Mouse (Mus musculus) embryo, embryonic 10.5 days (tissue): ENCODE measurements at regions not wholly inside any gene's neighbourhood (a gene's known extent, or its start where the extent isn't known, plus 50 kb on each side); places are given as distances from the start of the nearest gene placed in this dataset.

ENCODE experiments used
- DNase-seq: peaks from one replicate; pipeline ENCODE4 v3.0.0-alpha.2; 2015; ENCODE audit warnings: low spot score

DNA sequence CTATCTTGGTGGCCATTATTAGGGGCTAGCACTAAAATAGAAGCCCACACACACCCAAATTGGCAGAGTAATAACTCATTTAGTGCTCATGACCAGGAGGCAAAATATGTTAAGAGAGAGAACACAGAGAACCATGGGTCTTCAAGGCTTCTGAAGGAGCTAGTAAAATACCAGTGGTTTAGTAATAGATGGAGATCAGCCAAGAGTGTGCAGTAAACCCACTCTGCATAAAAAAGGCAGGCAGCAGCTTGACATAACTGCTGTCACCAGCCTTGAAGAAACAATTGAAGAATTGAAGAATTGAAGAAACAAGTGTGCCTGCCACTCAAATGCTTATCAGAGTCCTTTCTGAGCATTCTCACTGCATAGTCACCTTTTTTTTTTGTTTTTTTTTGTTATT is 227.9 kb downstream of the Csl start:
- no peak for DNase-seq

DNA sequence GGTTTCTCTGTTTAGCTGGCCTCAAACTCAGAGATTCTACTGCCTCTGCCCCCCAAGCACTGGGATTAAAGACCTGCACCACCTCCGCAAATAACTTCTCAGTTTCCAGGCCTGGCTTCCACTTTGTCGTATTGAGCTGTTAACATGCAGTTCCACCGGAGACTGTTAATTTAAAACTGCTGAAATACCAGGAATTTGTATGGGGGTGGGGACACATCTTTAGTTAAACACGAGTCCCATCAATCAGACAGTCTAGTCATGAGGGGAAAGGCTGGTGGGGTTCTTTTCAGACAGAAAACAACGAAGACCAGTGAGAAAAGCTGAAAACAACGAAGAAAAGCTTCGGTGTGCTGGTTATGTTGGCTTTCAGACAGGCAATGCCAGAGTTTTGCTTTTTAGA is 227.5 kb downstream of the Csl start:
- DNase-seq, result peak; percentile 64

DNA sequence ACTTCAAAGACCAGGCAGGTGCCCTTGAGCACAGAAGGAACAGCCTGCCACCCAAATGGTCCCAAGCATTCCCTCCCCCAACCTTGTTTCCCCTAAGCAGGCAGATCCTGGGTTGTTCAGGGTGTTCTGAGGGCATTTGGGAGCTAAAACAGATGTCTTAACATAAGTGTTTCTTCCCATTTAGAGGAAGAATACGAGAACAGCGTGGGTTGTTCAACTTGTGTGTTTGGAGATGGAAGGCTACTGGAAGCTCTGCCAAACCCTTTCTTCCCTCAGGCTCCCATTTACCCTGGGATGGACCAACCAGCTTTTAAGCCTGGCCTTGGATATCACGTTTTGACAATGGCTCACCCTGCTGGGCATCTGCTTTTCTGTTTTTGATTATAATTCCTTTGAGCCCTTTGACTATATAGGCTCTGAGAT is 226.8 kb downstream of the Csl start:
- peak; percentile 51 for DNase-seq

DNA sequence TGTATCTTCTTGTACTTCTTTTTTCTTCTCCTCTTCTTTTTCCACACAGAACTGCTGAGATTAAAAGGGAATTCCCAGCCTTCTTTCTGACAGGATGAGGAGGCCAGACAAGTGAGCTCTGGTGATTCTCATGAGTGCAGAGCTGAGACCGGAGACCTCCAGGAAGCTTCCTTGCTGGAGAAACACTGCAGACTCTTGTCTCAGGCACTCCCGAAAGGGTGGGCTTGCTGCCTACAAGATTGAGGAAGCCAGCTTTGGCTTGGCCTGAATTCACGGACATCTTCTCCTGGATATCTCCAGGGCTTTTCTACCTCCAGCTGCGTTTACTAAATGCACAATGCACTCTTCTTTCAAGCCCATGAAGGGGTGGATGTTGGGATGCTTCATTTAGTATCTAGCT is 226.0 kb downstream of the Csl start:
- no peak for DNase-seq

DNA sequence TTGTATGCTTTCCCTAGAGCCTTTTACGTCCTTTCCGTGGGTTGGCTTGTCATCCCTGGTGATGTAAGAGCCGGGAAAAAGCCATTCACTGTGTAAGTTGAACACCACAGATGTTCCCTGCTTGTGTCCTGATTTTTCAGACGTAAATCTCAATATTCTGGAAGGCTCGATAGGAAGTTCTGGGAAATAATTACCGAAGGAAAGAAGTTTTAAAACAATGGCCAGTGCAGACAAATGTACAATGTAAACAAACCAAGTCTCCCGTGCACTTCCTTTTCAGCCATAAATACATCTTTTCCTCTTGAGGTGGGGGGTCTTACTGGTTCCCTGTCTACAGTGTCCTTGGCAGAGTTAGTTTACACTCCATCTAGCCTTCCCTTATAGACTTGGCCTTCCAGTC is 225.2 kb downstream of the Csl start:
- DNase-seq, result no peak

DNA sequence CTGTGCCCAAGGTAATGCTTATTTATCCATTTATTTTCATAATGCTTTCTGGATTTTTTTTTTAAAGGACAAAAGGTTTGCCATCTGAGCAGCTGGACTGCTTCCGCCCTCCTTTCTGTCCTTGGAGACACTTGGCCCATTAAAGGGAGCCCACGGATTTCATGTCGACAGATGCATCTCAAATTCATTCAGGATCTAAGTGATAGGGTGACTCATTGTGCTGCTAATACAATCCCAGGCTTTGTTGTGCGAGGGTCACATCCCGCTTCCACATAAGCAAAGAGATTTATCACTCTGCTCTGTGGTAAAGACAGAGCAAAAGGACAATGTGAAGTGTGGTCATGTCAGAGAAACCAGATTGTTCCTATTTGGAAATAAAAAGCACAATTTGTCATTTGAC is 220.8 kb downstream of the Csl start:
- DNase-seq, result peak; percentile 36

DNA sequence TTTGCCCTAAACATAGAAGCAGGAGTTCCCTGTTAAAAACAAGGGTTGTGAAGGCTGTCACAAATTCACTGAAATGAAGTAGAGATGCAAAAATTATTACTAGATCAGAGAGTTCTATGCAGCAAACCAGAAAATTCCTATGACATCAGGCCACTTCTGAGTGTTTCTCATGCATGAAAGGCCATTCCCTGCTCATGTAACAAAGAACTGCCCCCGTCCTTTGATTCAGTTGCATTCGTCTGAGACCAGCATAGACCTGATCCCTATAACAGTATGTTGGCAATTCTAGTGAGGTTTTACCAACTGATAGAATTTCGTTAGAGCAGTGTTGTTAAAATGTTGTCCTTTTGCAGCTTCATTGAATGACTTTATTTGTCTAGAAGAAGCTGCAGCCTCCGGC is 207.1 kb downstream of the Csl start:
- no peak for DNase-seq

DNA sequence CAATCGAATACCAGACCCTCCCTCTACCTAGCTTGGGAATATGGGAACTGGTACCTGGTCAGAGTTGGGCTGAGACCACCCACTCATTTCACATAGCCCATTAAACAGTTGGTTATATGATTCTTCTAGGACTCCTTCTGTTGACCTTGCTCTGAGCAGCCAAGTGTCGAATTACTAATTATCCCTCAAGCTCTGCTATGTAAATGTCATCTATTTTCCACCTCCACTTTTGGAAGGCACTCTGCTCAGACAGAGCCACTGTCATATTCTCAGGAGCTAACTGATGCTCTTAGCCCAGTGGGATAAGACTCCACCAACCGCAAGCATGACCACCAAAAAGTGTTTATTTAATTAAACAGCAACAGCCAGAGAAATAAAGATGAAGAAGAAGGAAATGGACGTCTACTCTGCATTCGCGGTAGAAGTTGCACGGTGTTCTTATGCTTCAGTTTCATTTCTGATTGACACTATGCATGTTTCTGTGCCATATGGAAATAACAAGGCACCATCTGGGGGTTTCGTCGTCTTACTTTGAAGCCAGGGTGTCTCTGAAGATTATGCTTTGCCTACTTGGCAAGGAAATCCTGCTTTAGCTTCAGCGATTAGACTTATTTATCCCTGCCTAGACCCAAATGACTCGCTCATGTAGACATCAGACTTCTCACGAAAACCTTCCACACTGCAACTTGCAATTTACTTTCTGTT is 206.5 kb downstream of the Csl start:
- no peak for DNase-seq

DNA sequence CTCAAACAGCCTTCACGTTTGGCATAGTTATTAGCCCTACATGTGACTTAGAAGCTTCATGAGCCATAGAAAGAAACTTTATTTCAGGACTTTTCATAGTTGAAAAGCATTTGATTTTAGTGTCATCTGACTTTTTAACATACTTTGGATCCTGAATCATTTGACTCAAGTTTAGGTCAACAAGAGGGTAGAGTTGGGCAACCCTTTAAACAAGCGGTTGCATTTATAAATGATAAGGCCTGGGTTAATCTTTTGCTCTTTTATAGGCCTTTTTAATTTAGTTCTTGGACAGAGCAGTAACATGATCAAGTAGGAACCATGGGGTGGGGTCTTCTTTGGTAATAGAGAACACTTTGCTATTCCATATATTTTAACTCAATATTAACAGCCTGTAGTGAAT is 204.4 kb downstream of the Csl start:
- no peak for DNase-seq

DNA sequence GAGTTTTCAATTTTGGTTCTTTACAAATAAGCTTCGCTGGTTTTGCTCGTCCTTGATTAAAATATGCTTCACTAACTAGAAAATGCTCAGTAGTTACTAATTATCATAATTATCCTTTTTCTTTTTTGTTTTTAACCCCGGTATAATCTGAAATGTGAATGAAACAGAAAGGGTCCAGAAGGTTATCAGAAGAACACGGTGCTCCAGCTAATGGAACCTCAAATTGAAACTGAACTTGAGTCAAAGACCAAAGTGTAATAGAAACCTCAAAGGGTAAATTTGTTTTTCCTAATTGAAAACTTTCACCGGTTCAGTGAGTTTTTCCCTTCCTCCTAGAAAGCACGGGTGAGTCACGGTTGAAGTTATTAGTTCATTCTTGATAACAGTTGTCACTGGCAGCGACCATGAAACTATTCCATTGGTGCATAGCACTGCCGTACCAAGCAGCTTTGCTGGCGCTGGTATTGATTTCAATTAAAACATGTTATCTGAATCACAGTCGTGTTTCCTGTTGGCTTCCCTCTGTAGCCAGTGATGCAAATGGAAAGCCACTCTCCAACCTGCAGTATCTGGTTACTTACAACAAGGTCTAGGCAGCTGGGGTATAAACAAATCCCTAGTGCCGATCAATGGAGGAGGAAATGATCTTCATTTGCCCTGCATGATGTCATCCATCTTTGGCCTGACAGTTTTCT is 203.7 kb downstream of the Csl start:
- DNase-seq, result no peak

DNA sequence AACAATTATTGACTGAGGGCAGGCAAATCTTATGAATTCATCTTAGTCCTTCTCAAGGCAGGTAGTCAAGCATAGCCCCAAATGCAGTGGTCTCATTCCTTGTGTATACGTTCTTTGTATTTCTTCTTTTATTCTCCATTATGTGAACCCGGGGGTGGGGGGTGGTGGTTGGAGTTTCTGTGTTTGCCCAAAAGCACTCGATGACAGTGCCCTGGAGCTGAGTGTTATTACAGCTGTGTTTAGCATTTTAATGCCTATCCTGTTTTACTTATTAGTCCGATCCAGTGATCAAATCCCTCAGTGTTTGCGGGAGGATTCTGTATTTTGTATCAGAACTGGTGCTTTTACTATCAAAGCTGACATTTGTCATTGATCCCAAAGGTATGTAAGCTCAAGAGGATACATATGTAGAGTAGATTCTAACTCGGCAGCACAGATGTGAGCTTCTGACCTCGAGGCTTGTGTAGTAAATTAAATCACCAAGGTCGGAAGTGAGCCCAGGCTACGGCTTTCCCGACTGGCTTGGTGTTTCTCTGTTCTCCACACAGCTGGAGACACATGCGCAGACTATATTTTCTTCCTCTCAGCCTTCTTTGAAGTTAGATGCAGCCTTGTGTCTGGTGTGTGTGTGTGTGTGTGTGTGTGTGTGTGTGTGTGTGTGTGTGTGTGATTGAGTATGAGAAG is 203.0 kb downstream of the Csl start:
- peak; percentile 73 for DNase-seq

DNA sequence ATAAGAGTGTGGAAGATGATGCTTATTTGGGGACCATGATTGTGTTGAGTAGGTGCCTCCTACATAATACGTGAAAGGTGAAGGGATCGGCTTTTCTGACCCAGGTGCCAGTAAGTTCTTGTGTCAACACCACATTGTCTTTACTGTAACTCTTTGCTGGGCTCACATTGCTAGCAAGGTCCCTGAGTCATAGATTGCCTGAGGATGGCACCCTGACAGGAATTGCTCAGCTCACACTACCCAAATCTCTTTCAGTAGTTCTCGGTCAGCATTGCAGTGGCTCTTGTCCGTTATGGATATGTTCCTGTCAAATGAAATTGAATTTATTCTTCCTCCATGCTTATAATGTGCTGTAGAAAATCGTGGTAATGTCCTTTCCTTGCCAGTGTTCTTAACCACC is 200.8 kb downstream of the Csl start:
- DNase-seq, result no peak

DNA sequence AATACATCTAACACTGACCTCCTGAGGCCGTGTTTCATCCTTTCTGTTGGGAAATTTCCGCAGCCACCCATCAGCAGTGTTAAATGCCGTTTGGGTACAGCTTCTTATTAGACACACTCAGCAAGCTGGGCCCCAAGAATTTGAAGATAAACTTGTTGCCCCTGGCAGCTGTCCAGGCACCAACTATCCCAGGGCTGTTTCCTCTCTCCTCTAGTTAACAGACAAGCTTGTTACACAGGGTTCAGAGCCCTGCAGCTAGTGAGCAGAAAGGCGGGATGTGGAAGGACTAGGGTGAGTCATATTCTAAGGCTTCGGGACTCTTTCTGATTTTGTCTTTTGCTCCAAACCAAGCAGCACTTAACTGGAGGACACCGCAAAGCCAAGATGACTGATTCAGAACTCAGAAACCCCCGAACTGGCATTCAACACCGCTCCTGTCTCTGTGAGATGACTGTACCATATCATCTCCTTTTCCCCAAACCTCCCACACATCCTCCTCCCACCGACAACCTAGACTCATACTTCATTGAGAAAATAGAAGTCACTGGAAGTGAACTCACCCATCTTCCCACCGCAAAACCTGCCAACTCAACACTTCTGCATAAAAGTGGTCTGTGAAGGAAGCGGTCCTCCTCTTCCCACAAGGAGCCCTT is 198.2 kb downstream of the Csl start:
- DNase-seq, result no peak

DNA sequence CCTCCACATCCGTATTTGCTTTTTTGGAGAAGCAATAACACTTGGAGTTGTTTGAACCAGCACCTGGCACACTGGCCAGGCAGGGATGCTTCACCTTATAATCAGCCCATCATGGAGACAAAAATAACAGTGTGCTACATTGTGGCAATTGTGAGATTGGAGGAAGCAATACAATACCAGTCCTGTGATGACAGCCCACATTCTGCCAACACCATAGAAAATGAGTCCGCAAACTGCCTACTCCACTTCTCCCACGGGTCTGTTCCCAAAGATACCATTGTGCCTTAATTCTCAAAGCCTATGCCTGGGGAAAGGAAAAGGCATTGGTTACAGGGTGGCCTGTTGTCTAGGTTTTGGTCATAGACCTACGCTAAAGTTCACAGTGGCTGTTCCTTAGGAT is 194.9 kb downstream of the Csl start:
- no peak for DNase-seq

DNA sequence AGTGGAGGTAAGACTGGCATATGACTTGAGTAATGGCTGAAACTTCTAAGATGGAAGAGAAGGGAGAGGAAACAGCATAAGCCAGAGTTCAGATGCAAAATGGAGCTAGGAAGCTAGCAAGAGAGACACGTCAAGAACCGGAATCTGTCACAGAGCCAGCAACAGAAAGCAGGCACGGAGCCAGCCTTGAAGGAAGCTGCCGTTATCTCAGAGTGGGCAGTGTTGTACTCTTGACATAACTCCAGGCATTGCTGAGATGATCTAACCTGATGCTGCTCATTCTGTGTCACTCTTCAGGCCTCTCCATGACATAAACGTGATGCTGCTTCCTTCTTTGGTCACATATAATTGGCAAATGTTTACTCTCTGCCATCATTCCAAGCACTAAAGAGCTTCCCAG is 191.0 kb downstream of the Csl start:
- DNase-seq, result no peak

DNA sequence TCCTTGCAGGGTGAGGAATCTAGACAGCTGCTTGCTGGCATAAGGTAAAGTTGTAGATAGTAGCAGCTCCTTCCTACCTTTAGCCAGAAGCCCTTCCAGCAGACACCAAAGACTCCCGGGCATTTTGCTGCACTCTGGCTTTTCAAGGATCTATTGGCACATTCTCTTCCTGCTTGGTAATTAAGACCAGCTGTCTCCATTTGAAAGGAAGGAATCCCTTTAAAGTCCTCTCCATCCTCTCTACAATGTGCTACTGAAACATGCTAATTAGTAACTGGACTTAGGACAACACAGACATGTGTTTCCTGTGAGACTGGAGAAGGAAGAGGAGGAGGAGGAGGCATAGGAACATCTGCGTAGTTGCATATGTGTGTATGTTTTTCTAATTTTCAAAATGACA is 189.3 kb downstream of the Csl start:
- DNase-seq, result peak; percentile 65

DNA sequence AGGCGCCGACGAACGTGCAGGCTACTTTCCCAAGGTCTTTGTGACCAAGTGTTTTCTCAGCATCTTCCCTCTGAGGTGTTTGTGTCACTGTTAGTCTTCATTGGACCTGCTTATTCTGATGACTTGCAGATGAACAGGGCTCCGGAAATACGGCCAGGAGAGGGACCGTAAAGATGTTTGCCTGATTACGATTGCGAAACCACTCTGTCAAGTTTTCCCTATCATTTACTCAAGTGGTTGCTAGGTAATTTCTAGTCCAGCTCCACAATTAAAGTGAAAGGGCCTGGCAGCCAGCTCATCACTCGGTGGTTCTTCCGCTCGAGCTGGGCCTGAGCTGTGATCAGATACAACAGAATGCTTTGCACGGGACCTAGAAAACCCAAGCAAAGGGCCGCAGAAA is 185.5 kb downstream of the Csl start:
- no peak for DNase-seq

DNA sequence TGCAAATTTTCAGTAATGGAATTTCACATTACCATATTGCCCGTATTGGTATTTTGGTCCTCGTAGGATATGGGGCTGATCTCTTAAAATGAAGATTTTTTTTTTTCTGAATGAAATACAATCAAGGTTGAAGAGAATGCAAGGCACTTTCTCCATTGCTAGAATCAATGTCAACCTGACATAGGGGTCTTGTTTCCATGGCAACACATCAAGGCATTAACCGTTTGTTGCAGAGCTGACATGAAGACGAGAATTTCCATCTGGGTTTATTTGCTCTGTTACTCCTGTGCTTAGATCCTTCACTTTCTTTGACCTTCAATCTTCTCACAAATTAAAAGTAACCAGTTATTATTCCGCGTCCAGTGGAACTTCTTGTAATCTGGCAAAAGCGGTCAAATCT is 184.2 kb downstream of the Csl start:
- DNase-seq, result peak; percentile 69

DNA sequence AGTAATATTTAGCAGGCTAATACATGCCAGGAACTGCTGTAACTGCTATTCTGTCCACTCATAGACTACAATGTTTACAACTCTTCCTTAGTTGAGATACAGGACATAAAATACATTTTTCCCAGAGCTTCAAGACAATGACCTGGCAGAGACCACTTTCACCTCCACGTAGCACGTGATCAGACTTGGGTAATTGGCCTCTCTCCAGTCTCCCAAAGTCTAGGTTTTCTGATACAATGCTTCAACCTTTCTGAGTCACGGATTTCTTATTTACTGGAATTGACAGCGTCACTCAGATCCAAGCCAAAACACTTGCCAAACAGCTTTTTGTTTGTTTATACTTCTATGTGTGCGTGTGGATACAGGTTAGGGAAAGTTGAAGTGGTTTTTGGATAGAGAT is 183.2 kb downstream of the Csl start:
- no peak for DNase-seq

DNA sequence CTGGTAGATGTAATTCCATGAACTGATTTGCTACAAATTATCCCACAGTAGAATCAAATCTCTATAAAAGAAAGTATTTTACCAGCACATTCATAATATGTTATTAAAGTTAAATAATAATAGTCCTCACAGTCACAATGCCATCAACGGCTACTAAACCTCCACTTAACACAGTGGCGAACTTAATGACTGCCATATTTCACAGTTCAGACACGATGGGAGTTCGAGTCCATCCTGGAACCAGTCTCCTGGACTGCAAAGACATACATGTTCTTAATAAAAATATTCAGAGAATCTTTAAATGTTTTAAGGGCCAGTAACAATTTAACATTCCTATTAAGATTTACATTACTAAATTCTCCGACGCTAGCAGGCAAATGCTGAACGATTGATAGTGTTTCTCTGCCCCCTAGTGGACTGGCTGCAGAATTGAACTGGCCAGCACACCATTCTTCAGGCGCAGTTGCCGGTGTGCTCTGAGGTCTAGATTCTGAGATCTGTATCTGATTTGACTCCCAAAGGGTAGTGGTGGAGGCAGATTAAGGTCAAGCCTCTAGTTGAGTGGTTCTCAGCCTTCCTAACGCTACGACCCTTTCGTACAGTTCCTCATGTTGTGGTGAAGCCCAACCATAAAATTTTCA is 182.3 kb downstream of the Csl start:
- DNase-seq, result peak; percentile 85

DNA sequence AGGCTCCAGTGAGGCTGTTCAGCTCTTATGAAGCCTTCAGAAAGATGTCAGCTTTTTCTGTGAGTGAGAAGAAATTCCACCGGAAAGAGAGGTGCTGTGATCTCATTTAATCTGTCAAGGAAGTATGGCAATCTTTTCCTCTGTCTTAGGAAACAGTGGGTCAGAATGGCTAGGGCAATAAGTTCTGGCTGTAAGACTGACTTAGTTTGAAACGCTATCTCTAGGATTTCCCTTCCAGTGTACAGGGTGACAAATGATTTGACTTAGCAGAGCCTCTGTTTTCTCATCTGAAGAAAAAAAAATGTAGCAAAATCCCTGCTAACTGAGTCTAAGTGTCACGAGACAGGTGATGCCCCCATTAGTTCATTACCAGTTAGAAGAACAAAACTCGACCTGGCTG is 181.1 kb downstream of the Csl start:
- DNase-seq, result no peak

DNA sequence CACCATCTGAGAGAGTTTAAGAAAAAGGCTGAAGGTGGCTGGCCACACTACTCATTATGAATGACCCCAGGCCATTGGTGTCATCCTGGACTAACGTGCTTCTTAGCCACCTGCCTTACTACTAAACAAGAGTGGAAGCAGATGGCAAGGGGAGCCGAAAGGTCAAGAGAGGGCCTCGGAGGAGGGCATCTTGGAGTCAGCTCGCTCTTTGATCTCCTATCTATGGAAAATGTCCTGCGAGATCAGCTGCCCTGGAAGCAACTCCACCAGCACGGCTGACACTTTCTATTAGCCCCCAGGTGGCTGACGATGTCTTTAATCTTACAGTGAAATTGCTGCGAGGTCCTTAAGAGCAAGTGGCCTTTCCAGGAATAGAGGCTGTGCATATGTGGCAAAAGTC is 179.3 kb downstream of the Csl start:
- DNase-seq, result peak; percentile 64
